Mouse (Mus musculus) lung, embryonic 16.5 days (tissue): ENCODE results near the gene Dcaf4. TPM values are rescaled to one million over a fixed set of nuclear protein-coding genes. Genes with fewer than 3 reads are reported as not detected.

Source experiments
- ATAC-seq: fragments of 200-750 bp; cut with Nextera tagmentation; 2 replicates; pipeline ENCODE4 v1.8.0; 2017; ENCODE audit warnings: low read depth, mild to moderate bottlenecking, moderate library complexity
- H3K27ac ChIP-seq: fragments of 300-500 bp; sonication (generic); 2 replicates; pipeline ENCODE4 v1.5.1; 2014; ENCODE audit warnings: mild to moderate bottlenecking, control low read depth, low read length
- H3K27me3 ChIP-seq: fragments of 300-500 bp; sonication (generic); 2 replicates; pipeline ENCODE4 v1.6.1; 2014; ENCODE audit warnings: low read depth, low read length, mixed read lengths; ENCODE audit not compliant: control insufficient read depth, insufficient read depth
- H3K36me3 ChIP-seq: fragments of 300-500 bp; sonication (generic); 2 replicates; pipeline ENCODE4 v1.6.1; 2014; ENCODE audit warnings: low read length; ENCODE audit not compliant: control insufficient read depth, insufficient read depth
- H3K4me1 ChIP-seq: fragments of 300-500 bp; sonication (generic); replicated peaks from 2 replicates; pipeline ENCODE4 v1.6.1; 2014; ENCODE audit warnings: low read length, mixed read lengths; ENCODE audit not compliant: control insufficient read depth, insufficient read depth
- H3K4me2 ChIP-seq: fragments of 300-500 bp; sonication (generic); 2 replicates; pipeline ENCODE4 v1.6.1; 2014; ENCODE audit warnings: low read depth, low read length, control low read depth
- H3K4me3 ChIP-seq: fragments of 300-500 bp; sonication (generic); 2 replicates; pipeline ENCODE4 v1.5.1; 2014; ENCODE audit warnings: mild to moderate bottlenecking, low read length, control low read depth
- H3K9ac ChIP-seq: fragments of 300-500 bp; sonication (generic); 2 replicates; pipeline ENCODE4 v1.6.1; 2014; ENCODE audit warnings: low read length, control low read depth
- H3K9me3 ChIP-seq: fragments of 300-500 bp; sonication (generic); 2 replicates; pipeline ENCODE4 v1.6.1; 2016; ENCODE audit warnings: low read length; ENCODE audit not compliant: control insufficient read depth
- WGBS: fragments of 180-500 bp; shearing (Covaris S2); extraction: QIAGEN DNeasy Blood & Tissue Kit; methylation state at CpG from one replicate; pipeline ENCODE4 v1.1.7; 2014; 5-methylcytosine and 5-hydroxymethylcytosine counted together
- polyA plus RNA-seq: library from polyadenylated mRNA; unstranded; fragments of >200 nt; fragmentation: Nextera tagmentation; extraction: Ambion mirVana; gene quantifications from 2 replicates; pipeline ENCODE4 v1.2.1, GENCODE M21; 2015

Dcaf4 gene
- polyA plus RNA-seq, 1 experiment from 2014 or later = 23.6 TPM

- Histone ChIP-seq H3K4me3 (no peak overlapping the region), H3K27me3 (no peaks in the 10 kb centered on the region), H3K9ac (no peak overlapping the region), H3K36me3 (no peaks in the 10 kb centered on the region; the same call in 1 of the 2 replicates), H3K27ac (no peak overlapping the region), H3K9me3 (no peaks in the 10 kb centered on the region), H3K4me2 (no peak overlapping the region), H3K4me1 (no peaks in the 10 kb centered on the region; the same call in 1 of the 2 replicates)
- WGBS = 66% methylated on average over 6 of the region's 6 CpGs
- no peak for ATAC-seq
These were observed 7.5 kb downstream of the Dcaf4 start for GRCm38 (mm10) chr12:83527816-83528215.

- no peak for ATAC-seq
- H3K9ac ChIP-seq = no peak overlapping the region
- H3K4me1 ChIP-seq = no peaks in the 10 kb centered on the region; the same call in 1 of the 2 replicates
- H3K36me3 ChIP-seq = no peaks in the 10 kb centered on the region; the same call in 1 of the 2 replicates
- H3K4me2 ChIP-seq = no peak overlapping the region
- H3K27ac ChIP-seq = no peak overlapping the region
- no peaks in the 10 kb centered on the region for H3K27me3 ChIP-seq
- H3K9me3 ChIP-seq = no peaks in the 10 kb centered on the region
- no peak overlapping the region for H3K4me3 ChIP-seq
- 77% methylated on average over 5 of the region's 5 CpGs for WGBS
These were observed 8.4 kb downstream of the Dcaf4 start for GRCm38 (mm10) chr12:83528665-83529064.

- Histone ChIP-seq H3K27ac (no peak overlapping the region), H3K36me3 (peaks cover 5% of the 10 kb centered on the region; the same call in 1 of the 2 replicates), H3K9me3 (no peaks in the 10 kb centered on the region), H3K4me1 (no peaks in the 10 kb centered on the region), H3K4me3 (no peak overlapping the region), H3K9ac (no peak overlapping the region), H3K27me3 (no peaks in the 10 kb centered on the region), H3K4me2 (no peak overlapping the region)
- ATAC-seq = no peak
- WGBS = 89% methylated on average over 6 of the region's 6 CpGs
These were observed 11.7 kb downstream of the Dcaf4 start for GRCm38 (mm10) chr12:83531992-83532391.

GRCm38 (mm10) chr12:83532966-83533365 lies 12.7 kb downstream of the Dcaf4 start:
- Histone ChIP-seq H3K36me3 (peaks cover 12% of the 10 kb centered on the region; the same call in 1 of the 2 replicates), H3K27me3 (no peaks in the 10 kb centered on the region), H3K9ac (no peak overlapping the region), H3K9me3 (no peaks in the 10 kb centered on the region), H3K4me1 (no peaks in the 10 kb centered on the region), H3K4me2 (no peak overlapping the region), H3K27ac (no peak overlapping the region), H3K4me3 (no peak overlapping the region)
- ATAC-seq = no peak
- WGBS = 79% methylated on average over 3 of the region's 3 CpGs

- H3K9me3 ChIP-seq = no peaks in the 10 kb centered on the region
- peaks cover 12% of the 10 kb centered on the region for H3K36me3 ChIP-seq
- H3K27ac ChIP-seq = no peak overlapping the region
- H3K27me3 ChIP-seq = no peaks in the 10 kb centered on the region
- ATAC-seq = no peak
- H3K4me2 ChIP-seq = no peak overlapping the region
- H3K4me3 ChIP-seq = no peak overlapping the region
- H3K4me1 ChIP-seq = no peaks in the 10 kb centered on the region
- WGBS = 81% methylated on average over 3 of the region's 3 CpGs
- no peak overlapping the region for H3K9ac ChIP-seq
These were observed 13.9 kb downstream of the Dcaf4 start for GRCm38 (mm10) chr12:83534190-83534589.

GRCm38 (mm10) chr12:83535428-83535827 lies 15.2 kb downstream of the Dcaf4 start:
- H3K9ac ChIP-seq = no peak overlapping the region
- WGBS = 84% methylated on average over 11 of the region's 11 CpGs
- H3K27ac ChIP-seq = no peak overlapping the region
- no peaks in the 10 kb centered on the region for H3K9me3 ChIP-seq
- no peak overlapping the region for H3K4me3 ChIP-seq
- no peaks in the 10 kb centered on the region for H3K27me3 ChIP-seq
- peaks cover 14% of the 10 kb centered on the region for H3K36me3 ChIP-seq
- H3K4me1 ChIP-seq = no peaks in the 10 kb centered on the region
- no peak overlapping the region for H3K4me2 ChIP-seq
- ATAC-seq = no peak

GRCm38 (mm10) chr12:83536039-83536438 lies 15.8 kb downstream of the Dcaf4 start:
- no peaks in the 10 kb centered on the region for H3K9me3 ChIP-seq
- no peaks in the 10 kb centered on the region for H3K27me3 ChIP-seq
- no peak overlapping the region for H3K4me2 ChIP-seq
- no peak overlapping the region for H3K27ac ChIP-seq
- no peak overlapping the region for H3K9ac ChIP-seq
- WGBS = 46% methylated on average over 9 of the region's 9 CpGs
- no peak overlapping the region for H3K4me3 ChIP-seq
- H3K36me3 ChIP-seq = peaks cover 15% of the 10 kb centered on the region
- no peak for ATAC-seq
- no peaks in the 10 kb centered on the region for H3K4me1 ChIP-seq

GRCm38 (mm10) chr12:83543997-83544396 lies 23.7 kb downstream of the Dcaf4 start:
- no peak for ATAC-seq
- Histone ChIP-seq H3K9me3 (no peaks in the 10 kb centered on the region), H3K4me1 (no peaks in the 10 kb centered on the region), H3K4me2 (no peak overlapping the region), H3K27ac (no peak overlapping the region), H3K9ac (no peak overlapping the region), H3K27me3 (no peaks in the 10 kb centered on the region), H3K36me3 (peaks cover 13% of the 10 kb centered on the region), H3K4me3 (no peak overlapping the region)
- 71% methylated on average over 7 of the region's 7 CpGs for WGBS

GRCm38 (mm10) chr12:83544791-83545190 lies 24.5 kb downstream of the Dcaf4 start:
- Histone ChIP-seq H3K4me1 (no peaks in the 10 kb centered on the region), H3K36me3 (peaks cover 11% of the 10 kb centered on the region), H3K27ac (no peak overlapping the region), H3K4me3 (no peak overlapping the region), H3K9ac (no peak overlapping the region), H3K27me3 (no peaks in the 10 kb centered on the region), H3K4me2 (no peak overlapping the region), H3K9me3 (no peaks in the 10 kb centered on the region)
- ATAC-seq = no peak

GRCm38 (mm10) chr12:83551305-83551704 lies 31.0 kb downstream of the Dcaf4 start:
- ATAC-seq = no peak
- WGBS = 81% methylated on average over 16 of the region's 16 CpGs
- no peaks in the 10 kb centered on the region for H3K4me1 ChIP-seq
- no peaks in the 10 kb centered on the region for H3K27me3 ChIP-seq
- no peak overlapping the region for H3K9ac ChIP-seq
- H3K27ac ChIP-seq = no peak overlapping the region
- H3K9me3 ChIP-seq = no peaks in the 10 kb centered on the region
- H3K4me3 ChIP-seq = no peak overlapping the region
- peaks cover 24% of the 10 kb centered on the region for H3K36me3 ChIP-seq
- H3K4me2 ChIP-seq = no peak overlapping the region
